Mouse (Mus musculus) cortical plate, adult 2 months (tissue): Measurements from ENCODE around the gene Lyz2. TPM values are rescaled to one million over a fixed set of nuclear protein-coding genes. Genes with fewer than 3 reads are reported as not detected.
A peak's percentile ranks its signal among the peaks of the same experiment; 100 is the strongest.

Experiments
- H3K27ac ChIP-seq: fragments of 200-500 bp; 2 replicates; pipeline ENCODE4 v1.5.1; 2012; ENCODE audit warnings: low read length, control low read depth, inconsistent platforms; ENCODE audit not compliant: insufficient read depth
- H3K4me1 ChIP-seq: fragments of 200-500 bp; 2 replicates; pipeline ENCODE4 v1.6.1; 2011; ENCODE audit warnings: low read length; ENCODE audit not compliant: control insufficient read depth, insufficient read depth
- H3K4me3 ChIP-seq: fragments of 200-500 bp; 2 replicates; pipeline ENCODE4 v1.5.1; 2011; ENCODE audit warnings: mild to moderate bottlenecking, low read length, control low read depth; ENCODE audit not compliant: insufficient read depth
- CTCF ChIP-seq: fragments of 200-500 bp; IDR thresholded peaks from 2 replicates; pipeline ENCODE4 v1.5.1; 2011; ENCODE audit warnings: mild to moderate bottlenecking, control low read depth, low read length; ENCODE audit not compliant: insufficient read depth; ENCODE audit errors: extremely low read depth
- POLR2A ChIP-seq: fragments of 200-500 bp; IDR thresholded peaks from 2 replicates; pipeline ENCODE4 v1.6.1; 2011; ENCODE audit warnings: mild to moderate bottlenecking, low read length, control low read depth; ENCODE audit not compliant: insufficient read depth; ENCODE audit errors: extremely low read depth
- polyA plus RNA-seq: library from polyadenylated mRNA; depleted of rRNA; stranded (reverse); fragments of >200 nt; gene quantifications from 2 replicates; pipeline ENCODE4 v1.2.3, GENCODE M21; 2012; rRNA removed

Lyz2 gene
- polyA plus RNA-seq, result 14.5 and 15.3 TPM in 2 replicates

GRCm38 (mm10) chr10:117282049-117282448 is at the start of gene Lyz2:
Lyz2 (minus strand) TSS chr10:117282321.
- TF ChIP-seq CTCF, result no peak
- TF ChIP-seq POLR2A, result no peak
- Histone ChIP-seq H3K27ac (no peak within 1 kb of the TSS), H3K4me1 (no peaks in the 10 kb centered on the region), H3K4me3 (no peak within 1 kb of the TSS)

DNA sequence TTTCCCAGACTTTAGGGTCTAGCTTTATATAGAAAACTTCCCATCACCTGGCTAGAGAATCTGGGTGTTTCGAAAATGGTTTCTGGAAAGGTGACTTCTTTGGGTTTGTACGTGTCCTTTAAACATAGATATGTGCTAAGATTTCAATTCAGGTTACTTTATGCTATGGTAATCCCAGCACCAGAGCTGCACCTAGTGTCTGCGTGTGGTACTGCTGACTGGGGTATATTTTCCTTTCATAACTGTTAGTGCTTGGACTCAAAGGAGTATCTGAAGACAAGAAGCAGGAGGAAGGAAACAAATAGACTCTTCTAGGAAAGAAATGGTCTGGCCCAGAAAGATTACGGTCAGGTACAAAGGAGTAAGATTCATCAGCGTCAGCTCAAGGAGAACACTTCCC is 48.4 kb upstream of the Lyz2 start:
- TF ChIP-seq POLR2A (no peak), CTCF (peak; percentile 22; the same call in 1 of the 2 replicates)
- H3K4me1 ChIP-seq, result no peaks in the 10 kb centered on the region
- no peak overlapping the region for H3K27ac ChIP-seq
- H3K4me3 ChIP-seq, result no peak overlapping the region

- no peaks in the 10 kb centered on the region for H3K4me1 ChIP-seq
- TF ChIP-seq POLR2A (no peak), CTCF (no peak)
- H3K27ac ChIP-seq, result no peak overlapping the region
- no peak overlapping the region for H3K4me3 ChIP-seq
These were observed 41.7 kb upstream of the Lyz2 start for GRCm38 (mm10) chr10:117323782-117324181.

DNA sequence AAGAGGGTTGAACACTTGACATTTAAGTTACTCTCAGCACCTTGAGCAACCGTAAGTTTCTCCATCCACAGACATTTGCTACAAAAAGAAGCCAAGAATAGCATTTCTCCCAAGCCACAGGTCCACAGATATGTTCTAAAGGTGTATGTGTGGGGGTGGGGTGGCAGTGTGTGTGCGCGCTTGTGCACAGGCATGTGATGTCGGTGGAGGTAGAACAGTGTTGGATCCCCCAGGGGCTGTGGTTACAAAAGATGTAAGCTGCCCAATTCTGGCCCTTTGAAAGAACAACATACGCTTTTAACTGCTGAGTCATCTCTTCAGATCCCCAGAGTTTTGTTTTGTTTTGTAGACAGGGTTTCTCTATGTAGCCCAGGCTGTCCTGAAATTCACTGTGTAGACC is 40.5 kb upstream of the Lyz2 start:
- TF ChIP-seq POLR2A (no peak), CTCF (no peak)
- H3K27ac ChIP-seq, result no peak overlapping the region
- H3K4me1 ChIP-seq, result no peaks in the 10 kb centered on the region
- H3K4me3 ChIP-seq, result no peak overlapping the region

GRCm38 (mm10) chr10:117320571-117320981 is 38.5 kb upstream of the Lyz2 start:
- Histone ChIP-seq H3K4me1 (no peaks in the 10 kb centered on the region), H3K27ac (no peak overlapping the region), H3K4me3 (no peak overlapping the region)
- TF ChIP-seq POLR2A, result no peak
- no peak for TF ChIP-seq CTCF

GRCm38 (mm10) chr10:117316391-117316790 is 34.3 kb upstream of the Lyz2 start:
- no peak overlapping the region for H3K4me3 ChIP-seq
- TF ChIP-seq CTCF, result no peak
- no peak for TF ChIP-seq POLR2A
- H3K4me1 ChIP-seq, result no peaks in the 10 kb centered on the region
- H3K27ac ChIP-seq, result no peak overlapping the region

DNA sequence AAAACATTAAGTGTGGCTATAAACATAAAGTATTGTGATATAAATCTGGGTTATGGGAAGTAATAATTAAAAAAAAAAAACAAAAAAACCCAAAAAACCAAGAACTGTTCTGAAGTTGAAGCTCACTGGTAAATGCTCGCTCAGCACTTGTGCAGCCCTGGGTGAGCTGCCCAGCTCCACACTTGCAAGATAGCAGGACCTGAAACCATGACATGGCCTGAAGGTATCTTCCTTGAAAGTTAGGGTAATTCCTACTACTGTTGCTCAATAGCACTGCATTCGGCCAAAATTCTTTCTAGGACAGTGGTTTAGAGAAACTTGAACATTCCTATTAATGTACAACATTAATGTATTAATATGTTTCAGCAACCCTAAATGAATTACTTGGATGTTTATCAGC is 31.0 kb upstream of the Lyz2 start:
- Histone ChIP-seq H3K4me1 (no peaks in the 10 kb centered on the region), H3K27ac (no peak overlapping the region), H3K4me3 (no peak overlapping the region)
- no peak for TF ChIP-seq POLR2A
- TF ChIP-seq CTCF, result no peak

- H3K27ac ChIP-seq, result no peak overlapping the region
- TF ChIP-seq CTCF (no peak), POLR2A (no peak)
- H3K4me1 ChIP-seq, result no peaks in the 10 kb centered on the region
- no peak overlapping the region for H3K4me3 ChIP-seq
These were observed 30.0 kb upstream of the Lyz2 start for GRCm38 (mm10) chr10:117312168-117312567.

GRCm38 (mm10) chr10:117304371-117304770 is 22.2 kb upstream of the Lyz2 start:
- Histone ChIP-seq H3K4me1 (no peaks in the 10 kb centered on the region), H3K27ac (no peak overlapping the region), H3K4me3 (no peak overlapping the region)
- TF ChIP-seq POLR2A (no peak), CTCF (no peak)

- H3K27ac ChIP-seq, result no peak overlapping the region
- TF ChIP-seq CTCF, result no peak
- TF ChIP-seq POLR2A, result no peak
- no peaks in the 10 kb centered on the region for H3K4me1 ChIP-seq
- H3K4me3 ChIP-seq, result no peak overlapping the region
These were observed 19.6 kb upstream of the Lyz2 start for GRCm38 (mm10) chr10:117301688-117302087.
